Mouse (Mus musculus) lung, adult 2 months (tissue): ENCODE measurements around the gene Atp8a2. TPM values are rescaled to one million over a fixed set of nuclear protein-coding genes. Genes with fewer than 3 reads are reported as not detected.
"Not testable (repeated sequence)": the region's sequence is repeated elsewhere in the genome, so short reads cannot be mapped to it uniquely, and the experiment has no call there.

Experiments
- DNase-seq: peaks from one replicate; pipeline ENCODE4 v3.0.0; 2022
- H3K4me1 ChIP-seq: fragments of 200-500 bp; 2 replicates; pipeline ENCODE4 v1.6.1; 2011; ENCODE audit warnings: low read length; ENCODE audit not compliant: control insufficient read depth, insufficient read depth
- H3K4me3 ChIP-seq: fragments of 200-500 bp; replicated peaks from 2 replicates; pipeline ENCODE3; 2011; ENCODE audit warnings: low read depth, mild to moderate bottlenecking, control low read depth, low read length; ENCODE audit errors: extremely low read depth
- CTCF ChIP-seq: fragments of 200-500 bp; IDR thresholded peaks from 2 replicates; pipeline ENCODE4 v1.5.1; 2011; ENCODE audit warnings: mild to moderate bottlenecking, low read length, control low read depth; ENCODE audit not compliant: insufficient read depth
- POLR2A ChIP-seq: fragments of 200-500 bp; IDR thresholded peaks from 2 replicates; pipeline ENCODE4 v1.6.1; 2011; ENCODE audit warnings: low read depth, mild to moderate bottlenecking, control low read depth, low read length, borderline replicate concordance; ENCODE audit errors: extremely low read depth
- WGBS: fragments of 180-500 bp; shearing (Covaris S2); methylation state at CpG from one replicate; pipeline ENCODE4 v1.1.7; 2018; 5-methylcytosine and 5-hydroxymethylcytosine counted together
- polyA plus RNA-seq: library from polyadenylated mRNA; depleted of rRNA; stranded (reverse); fragments of >200 nt; gene quantifications from 2 replicates; pipeline ENCODE4 v1.2.3, GENCODE M21; 2012

The Atp8a2 gene
- polyA plus RNA-seq, 1 experiment, result 0.98 TPM

GRCm38 (mm10) chr14:59624326-59624885 is 572.6 kb downstream of the Atp8a2 start:
- no peak for DNase-seq
- no peak overlapping the region for H3K4me3 ChIP-seq
- 48% methylated on average over 9 of the region's 9 CpGs for WGBS
- no peaks in the 10 kb centered on the region; the same call in 1 of the 2 replicates for H3K4me1 ChIP-seq
- no peak for TF ChIP-seq CTCF
- TF ChIP-seq POLR2A, result no peak

GRCm38 (mm10) chr14:59616802-59617201 is 580.2 kb downstream of the Atp8a2 start:
- TF ChIP-seq CTCF (no peak), POLR2A (no peak)
- no peak for DNase-seq
- WGBS, result 70% methylated on average over 7 of the region's 7 CpGs
- no peak overlapping the region for H3K4me3 ChIP-seq
- H3K4me1 ChIP-seq, result no peaks in the 10 kb centered on the region

GRCm38 (mm10) chr14:59614149-59614548 is 582.8 kb downstream of the Atp8a2 start:
- not testable (repeated sequence) for DNase-seq, H3K4me3 ChIP-seq, H3K4me1 ChIP-seq
- 71% methylated on average over 3 of the region's 3 CpGs for WGBS

GRCm38 (mm10) chr14:59612920-59613625 is 583.9 kb downstream of the Atp8a2 start:
- DNase-seq, result peak; percentile 36
- Histone ChIP-seq H3K4me3 (no peak overlapping the region), H3K4me1 (no peaks in the 10 kb centered on the region)
- WGBS, result 47% methylated on average over 14 of the region's 14 CpGs
- TF ChIP-seq CTCF (peak; percentile 46; the same call in 1 of the 2 replicates), POLR2A (no peak)

GRCm38 (mm10) chr14:59607021-59607420 is 590.0 kb downstream of the Atp8a2 start:
- TF ChIP-seq POLR2A (no peak), CTCF (no peak)
- no peak for DNase-seq
- Histone ChIP-seq H3K4me3 (no peak overlapping the region), H3K4me1 (no peaks in the 10 kb centered on the region)
- WGBS, result 46% methylated on average over 3 of the region's 3 CpGs

- Histone ChIP-seq H3K4me1 (no peaks in the 10 kb centered on the region), H3K4me3 (no peak overlapping the region)
- TF ChIP-seq POLR2A, result no peak
- peak; percentile 38 for TF ChIP-seq CTCF
- WGBS, result 15% methylated on average over 5 of the region's 5 CpGs
- peak; percentile 61 for DNase-seq
Measured at GRCm38 (mm10) chr14:59605671-59606353, 591.2 kb downstream of the Atp8a2 start.

- TF ChIP-seq CTCF, result 0 out of 2 replicates have a peak, but pooled peaks have one; percentile 16
- TF ChIP-seq POLR2A, result no peak
- Histone ChIP-seq H3K4me3 (no peak overlapping the region), H3K4me1 (no peaks in the 10 kb centered on the region)
- DNase-seq, result no peak
- 52% methylated on average over 5 of the region's 5 CpGs for WGBS
Measured at GRCm38 (mm10) chr14:59604002-59604645, 592.9 kb downstream of the Atp8a2 start.

GRCm38 (mm10) chr14:59598260-59598627 is 598.7 kb downstream of the Atp8a2 start:
- Histone ChIP-seq H3K4me3 (peak overlapping the region; percentile 89), H3K4me1 (peaks cover 6% of the 10 kb centered on the region)
- under 1% methylated on average over 8 of the region's 8 CpGs for whole genome bisulfite sequencing
- no peak for TF ChIP-seq CTCF
- no peak for TF ChIP-seq POLR2A
- no peak for DNase-seq

GRCm38 (mm10) chr14:59597398-59598259 is 599.4 kb downstream of the Atp8a2 start, which contains the start of gene Cdadc1:
Gene Cdadc1, minus strand, starts transcription at chr14:59597959.
- under 1% methylated on average over 47 of the region's 48 CpGs for WGBS
- peak; percentile 82 for TF ChIP-seq POLR2A
- no peak for TF ChIP-seq CTCF

More at GRCm38 (mm10) chr14:59597398-59598259, 599.4 kb downstream of the Atp8a2 start, which contains the start of gene Cdadc1:
- Histone ChIP-seq H3K4me3 (peak within 1 kb of the TSS; percentile 89), H3K4me1 (peaks cover 6% of the 10 kb centered on the region)
- peak; percentile 99 for DNase-seq
